Mouse (Mus musculus) lung, adult 2 months (tissue): ENCODE data around the gene Fabp2. TPM values are rescaled to one million over a fixed set of nuclear protein-coding genes. Genes with fewer than 3 reads are reported as not detected.

Source experiments
- DNase-seq: peaks from one replicate; pipeline ENCODE4 v3.0.0; 2022
- H3K4me1 ChIP-seq: fragments of 200-500 bp; 2 replicates; pipeline ENCODE4 v1.6.1; 2011; ENCODE audit warnings: low read length; ENCODE audit not compliant: control insufficient read depth, insufficient read depth
- H3K4me3 ChIP-seq: fragments of 200-500 bp; replicated peaks from 2 replicates; pipeline ENCODE3; 2011; ENCODE audit warnings: low read depth, mild to moderate bottlenecking, control low read depth, low read length; ENCODE audit errors: extremely low read depth
- CTCF ChIP-seq: fragments of 200-500 bp; IDR thresholded peaks from 2 replicates; pipeline ENCODE4 v1.5.1; 2011; ENCODE audit warnings: mild to moderate bottlenecking, low read length, control low read depth; ENCODE audit not compliant: insufficient read depth
- POLR2A ChIP-seq: fragments of 200-500 bp; IDR thresholded peaks from 2 replicates; pipeline ENCODE4 v1.6.1; 2011; ENCODE audit warnings: low read depth, mild to moderate bottlenecking, control low read depth, low read length, borderline replicate concordance; ENCODE audit errors: extremely low read depth
- whole genome bisulfite sequencing: fragments of 180-500 bp; shearing (Covaris S2); methylation state at CpG from one replicate; pipeline ENCODE4 v1.1.7; 2018; 5-methylcytosine and 5-hydroxymethylcytosine counted together
- polyA plus RNA-seq: library from polyadenylated mRNA; depleted of rRNA; stranded (reverse); fragments of >200 nt; gene quantifications from 2 replicates; pipeline ENCODE4 v1.2.3, GENCODE M21; 2012; rRNA removed

Fabp2 gene
- polyA plus RNA-seq: 0.20 TPM in 1 of 2 replicates, not detected in the other

DNA sequence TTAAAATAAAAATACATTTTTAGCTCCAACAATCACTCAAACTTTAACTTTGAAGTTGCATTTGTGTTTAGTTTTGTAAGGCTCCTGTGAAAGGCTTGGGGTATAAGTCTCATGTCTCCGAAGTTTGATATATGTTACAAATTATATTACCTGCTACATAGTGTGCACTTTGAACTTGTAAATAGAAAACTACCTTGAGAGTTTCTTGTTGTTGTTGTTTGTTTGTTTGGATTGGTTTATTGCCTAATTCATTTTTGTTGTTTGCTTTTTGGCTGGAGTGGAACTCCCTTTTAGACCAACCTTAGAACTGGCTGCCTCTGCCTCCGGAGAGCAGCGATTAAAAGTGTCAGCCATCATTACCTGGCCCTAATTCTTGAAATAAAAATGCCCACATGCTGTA, at the start of gene Fabp2:
Fabp2 (plus strand) TSS at position 301 of the 400 bp plus-strand sequence.
- H3K4me1 ChIP-seq: no peaks in the 10 kb centered on the region
- H3K4me3 ChIP-seq: no peak within 1 kb of the TSS
- DNase-seq: no peak
- 91% methylated on average over 3 of the region's 3 CpGs for WGBS
- TF ChIP-seq CTCF (no peak), POLR2A (no peak)

DNA sequence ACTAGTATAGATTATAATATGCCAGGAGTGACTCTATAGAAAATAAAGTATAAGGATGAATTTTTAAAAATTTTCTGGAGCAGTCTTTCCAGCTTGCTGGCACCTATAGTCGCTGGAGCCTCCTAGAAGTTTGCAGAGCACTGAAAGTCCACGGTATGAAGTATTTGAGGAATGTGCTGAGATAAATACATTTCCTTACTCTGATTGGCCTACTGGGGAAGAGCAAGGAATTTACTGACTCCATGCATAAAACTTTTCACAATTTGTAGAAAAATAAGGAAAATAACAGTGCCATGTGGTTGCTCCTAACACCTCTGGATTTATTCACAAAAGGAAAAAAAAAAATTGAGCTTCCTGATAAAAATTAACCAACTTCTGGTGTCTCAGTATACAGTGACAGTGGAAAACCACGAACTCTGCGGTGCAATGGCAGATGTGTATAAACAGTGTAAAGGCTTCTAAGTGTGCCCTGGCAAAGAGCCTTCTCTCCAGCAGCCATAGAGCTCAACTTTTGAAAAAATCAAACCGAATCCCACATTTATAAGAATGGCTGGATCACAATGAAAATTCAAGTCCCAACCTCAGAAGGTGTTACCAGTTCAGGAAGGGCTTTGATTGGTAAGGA, 46.4 kb upstream of the Fabp2 start:
- TF ChIP-seq CTCF (no peak), POLR2A (no peak)
- no peaks in the 10 kb centered on the region for H3K4me1 ChIP-seq
- no peak overlapping the region for H3K4me3 ChIP-seq
- 44% methylated on average over 5 of the region's 5 CpGs for WGBS
- DNase-seq: no peak

DNA sequence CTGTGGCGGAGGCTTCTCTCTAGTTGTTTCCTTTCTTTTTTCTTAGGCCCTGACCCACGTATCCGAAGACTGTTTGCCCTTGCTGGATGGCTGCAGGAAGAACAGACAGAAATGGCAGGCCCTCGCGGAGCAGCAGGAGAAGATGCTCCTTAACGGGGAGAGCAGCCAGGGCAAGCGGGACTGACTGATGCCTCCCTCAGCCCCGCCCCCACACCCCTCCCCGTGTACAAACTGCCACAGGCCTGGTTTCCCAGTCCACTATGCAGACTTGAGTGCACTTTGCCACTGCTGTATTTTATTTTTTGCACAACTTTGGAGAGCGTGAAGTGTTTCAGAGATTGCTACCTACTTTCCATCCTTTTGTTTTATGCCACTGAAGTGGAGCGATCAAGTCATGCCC, 39.7 kb upstream of the Fabp2 start:
- TF ChIP-seq POLR2A (no peak), CTCF (no peak)
- H3K4me1 ChIP-seq: no peaks in the 10 kb centered on the region
- WGBS: 66% methylated on average over 11 of the region's 11 CpGs
- no peak overlapping the region for H3K4me3 ChIP-seq
- no peak for DNase-seq

DNA sequence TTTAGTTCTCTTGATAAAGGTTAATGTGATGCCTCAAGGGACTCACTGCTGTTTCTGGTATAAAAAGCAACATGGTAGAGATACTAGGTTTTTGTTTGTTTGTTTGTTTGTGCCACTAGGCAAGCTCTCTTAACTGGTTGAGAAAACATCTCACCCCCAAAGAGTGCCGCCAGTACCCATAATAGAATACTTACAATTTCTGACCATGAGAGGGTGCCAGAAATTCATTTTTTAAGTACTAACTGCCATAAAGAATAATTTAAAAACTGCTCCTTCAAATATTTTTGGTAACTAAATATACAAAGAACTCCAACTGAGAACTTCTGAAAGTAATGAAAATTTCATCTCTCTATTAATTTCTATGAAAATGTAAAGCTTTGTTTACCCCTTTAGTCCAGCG, 35.0 kb upstream of the Fabp2 start:
- no peak for TF ChIP-seq POLR2A
- TF ChIP-seq CTCF: no peak
- Histone ChIP-seq H3K4me1 (no peaks in the 10 kb centered on the region), H3K4me3 (no peak overlapping the region)
- no peak for DNase-seq
- WGBS: 60% methylated on average over 2 of the region's 2 CpGs

DNA sequence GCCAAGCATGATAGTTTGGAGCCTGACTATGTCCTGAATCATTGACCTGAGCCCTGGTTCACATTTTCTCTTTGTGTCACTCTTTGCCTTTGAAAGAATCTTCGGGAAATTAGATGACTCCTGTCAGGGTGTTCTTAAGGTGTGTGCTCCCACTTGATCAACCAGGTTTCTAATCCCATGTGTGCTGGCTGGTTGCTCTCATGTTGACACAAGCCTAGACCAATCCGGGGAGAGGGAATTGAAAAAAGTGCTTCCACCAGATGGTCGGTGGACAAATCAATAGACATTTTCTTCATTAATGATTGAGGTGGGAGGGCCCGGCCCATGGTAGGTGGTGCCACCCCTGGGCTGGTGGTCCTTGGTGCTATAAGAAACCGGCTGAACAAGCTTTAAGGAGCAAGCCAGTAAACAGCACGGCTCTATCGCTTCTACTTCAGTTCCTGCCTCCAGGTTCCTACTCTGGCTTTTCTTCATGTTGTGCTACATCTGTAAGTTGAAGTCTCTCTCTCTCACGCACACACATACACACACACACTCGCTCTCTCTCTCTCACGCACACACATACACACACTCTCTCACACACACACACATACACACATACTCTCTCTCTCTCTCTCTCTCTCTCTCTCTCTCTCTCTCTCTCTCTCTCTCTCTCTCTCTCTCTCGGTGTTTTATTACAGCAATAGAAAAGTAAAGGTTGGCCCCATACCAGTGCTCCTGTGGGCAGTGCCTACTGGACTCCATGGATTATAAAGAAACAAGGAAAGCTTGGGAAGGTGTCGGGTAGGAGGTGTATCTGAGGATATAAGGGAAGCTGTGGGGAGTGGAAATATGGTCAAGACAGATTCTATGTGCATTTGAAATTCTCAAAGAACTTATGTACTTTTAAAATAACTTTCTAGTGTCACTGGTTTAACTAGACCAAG, 34.0 kb upstream of the Fabp2 start:
- DNase-seq: no peak
- H3K4me3 ChIP-seq: no peak overlapping the region
- TF ChIP-seq CTCF (no peak), POLR2A (no peak)
- H3K4me1 ChIP-seq: no peaks in the 10 kb centered on the region
- WGBS: 72% methylated on average over 12 of the region's 12 CpGs

DNA sequence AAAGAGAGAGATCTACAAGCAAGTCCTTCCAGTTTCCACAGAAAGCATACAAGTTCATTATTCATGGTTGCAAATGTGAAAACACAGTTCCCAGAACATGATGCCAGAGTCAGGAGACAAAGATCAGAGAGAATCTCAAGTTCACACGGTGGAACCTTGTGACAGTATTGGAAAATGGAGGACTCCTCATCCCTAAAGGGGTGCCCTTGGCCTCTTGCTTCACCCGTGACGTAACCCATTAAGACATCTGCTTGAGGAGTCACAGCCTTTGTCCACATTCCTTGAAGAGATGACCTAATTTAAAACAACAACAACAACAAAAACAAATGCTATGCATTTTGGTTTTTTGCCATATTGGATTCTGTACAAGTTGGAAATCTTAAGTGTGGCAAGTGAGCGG, 29.8 kb upstream of the Fabp2 start:
- no peak for TF ChIP-seq POLR2A
- no peak overlapping the region for H3K4me3 ChIP-seq
- no peak for DNase-seq
- no peaks in the 10 kb centered on the region for H3K4me1 ChIP-seq
- WGBS: 71% methylated on average over 4 of the region's 4 CpGs

DNA sequence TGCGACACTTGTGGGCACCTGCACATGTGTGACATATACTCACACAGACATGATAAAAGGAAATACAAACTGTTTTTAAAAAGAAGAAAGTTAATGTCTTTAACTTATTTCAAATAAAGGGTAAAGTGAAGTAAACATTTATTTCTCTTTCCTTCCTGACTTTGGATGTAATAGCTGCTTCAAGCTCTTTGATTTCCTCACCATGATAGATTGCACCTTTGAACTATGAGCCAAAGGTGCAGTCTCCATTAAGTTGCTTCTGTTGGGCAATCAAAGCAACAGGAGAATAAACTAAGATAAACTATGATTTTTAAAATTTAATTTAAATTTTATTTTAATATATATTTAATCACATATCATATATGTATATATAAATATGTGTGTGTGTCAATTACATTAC, 26.6 kb upstream of the Fabp2 start:
- TF ChIP-seq POLR2A: no peak
- no peak for TF ChIP-seq CTCF
- 87% methylated on average over 1 of the region's 1 CpGs for WGBS
- DNase-seq: no peak
- Histone ChIP-seq H3K4me1 (no peaks in the 10 kb centered on the region), H3K4me3 (no peak overlapping the region)

DNA sequence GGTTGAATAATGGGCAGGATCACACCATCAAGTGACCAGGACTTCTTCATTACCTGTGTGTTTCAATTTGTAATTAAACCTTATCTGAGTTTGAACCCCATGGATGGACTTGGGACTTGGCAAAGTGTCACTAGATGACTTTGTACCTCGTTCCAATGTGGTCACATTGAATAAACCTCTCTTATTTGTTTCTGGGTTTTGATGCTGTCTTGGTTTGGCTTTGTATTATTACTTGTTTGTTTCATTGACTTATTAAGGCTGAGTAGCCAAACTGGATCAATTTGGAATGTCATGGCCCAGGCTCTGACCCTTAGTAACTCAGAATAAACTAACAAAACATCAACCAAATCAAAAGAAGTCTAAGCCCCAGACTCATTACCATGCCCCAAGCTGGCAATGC, 23.3 kb upstream of the Fabp2 start:
- Histone ChIP-seq H3K4me3 (no peak overlapping the region), H3K4me1 (no peaks in the 10 kb centered on the region)
- WGBS: 78% methylated on average over 1 of the region's 1 CpGs
- DNase-seq: no peak
- no peak for TF ChIP-seq POLR2A
- TF ChIP-seq CTCF: no peak

DNA sequence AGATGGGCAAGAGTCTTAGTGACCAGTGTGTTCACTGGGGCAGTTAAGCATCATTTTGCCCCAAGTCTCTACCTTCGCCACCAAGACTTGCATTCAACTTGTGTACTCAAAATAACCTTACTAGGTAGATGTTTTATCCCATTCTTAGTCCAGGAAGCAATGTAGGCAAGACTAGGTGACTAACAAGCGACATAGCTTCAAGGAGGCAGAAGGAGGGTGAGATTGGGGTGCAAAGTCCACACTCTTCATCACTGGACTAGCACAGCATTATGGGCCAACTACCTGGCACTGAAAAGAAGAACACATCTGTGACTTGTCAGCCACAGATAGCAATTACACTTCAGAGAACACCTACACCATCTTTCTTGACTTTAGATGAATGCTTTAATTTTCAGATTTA, 18.0 kb upstream of the Fabp2 start:
- 93% methylated on average over 2 of the region's 2 CpGs for WGBS
- no peak for DNase-seq

DNA sequence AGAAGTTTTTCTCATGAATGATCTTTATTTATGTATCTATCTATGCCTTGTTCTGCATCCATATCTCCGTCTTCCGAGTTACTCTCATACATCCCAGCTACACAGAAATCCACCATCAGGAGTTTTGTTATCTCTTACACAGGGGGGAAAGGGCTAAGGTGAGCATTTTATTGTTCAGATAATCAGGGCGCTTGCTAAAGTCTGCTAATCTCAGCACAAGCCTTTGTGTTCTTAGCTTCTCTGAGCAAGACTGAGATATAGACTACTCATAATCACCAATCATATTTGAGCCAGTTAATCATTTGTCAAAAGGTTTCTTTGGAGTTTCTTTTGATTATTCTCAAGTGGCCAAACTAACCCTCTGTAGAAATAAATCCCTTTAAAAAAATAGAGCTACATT, 17.3 kb upstream of the Fabp2 start:
- H3K4me3 ChIP-seq: no peak overlapping the region
- whole genome bisulfite sequencing: 80% methylated on average over 3 of the region's 3 CpGs
- DNase-seq: no peak
- TF ChIP-seq POLR2A: no peak
- no peak for TF ChIP-seq CTCF
- no peaks in the 10 kb centered on the region for H3K4me1 ChIP-seq

More for the DNA sequence above, 18.0 kb upstream of the Fabp2 start:
- TF ChIP-seq POLR2A (no peak), CTCF (no peak)
- H3K4me3 ChIP-seq: no peak overlapping the region
- H3K4me1 ChIP-seq: no peaks in the 10 kb centered on the region
